Mouse (Mus musculus) MEL (cell line): ENCODE data around the gene Stra8. TPM values are rescaled to one million over a fixed set of nuclear protein-coding genes. Genes with fewer than 3 reads are reported as not detected.

Experiments
- DNase-seq: peaks from one replicate; pipeline ENCODE4 v3.0.0; 2011; ENCODE audit warnings: low read depth, low spot score
- H3K27ac ChIP-seq: 2 replicates; pipeline ENCODE4 v1.5.1; 2012; ENCODE audit warnings: low read depth, mild to moderate bottlenecking, control low read depth, low read length, moderate library complexity; ENCODE audit not compliant: control insufficient read depth
- H3K27me3 ChIP-seq, 2 experiments: fragments of 150-350 bp in 1 of 2; sonication (generic) in 1 of 2; 2 replicates each; pipeline ENCODE4 v1.6.1; 2012; ENCODE audit warnings: low read length in 2 of 2, mild to moderate bottlenecking in 2 of 2, improper control_type of control experiment in 1 of 2, moderate library complexity in 1 of 2; ENCODE audit not compliant: insufficient read depth in 2 of 2, control insufficient read depth in 1 of 2
- H3K36me3 ChIP-seq, 2 experiments: 2 replicates each; pipeline ENCODE4 v1.6.1; 2012 to 2014; ENCODE audit warnings: low read length in 2 of 2, improper control_type of control experiment in 1 of 2, inconsistent platforms in 1 of 2, mild to moderate bottlenecking in 1 of 2; ENCODE audit not compliant: insufficient read depth in 2 of 2, control insufficient read depth in 1 of 2
- H3K4me1 ChIP-seq, 2 experiments: fragments of 150-350 bp in 1 of 2; sonication (generic) in 1 of 2; 2 replicates each; pipeline ENCODE4 v1.6.1; 2012; ENCODE audit warnings: low read length in 2 of 2, improper control_type of control experiment in 1 of 2, mild to moderate bottlenecking in 1 of 2; ENCODE audit not compliant: insufficient read depth in 2 of 2, control insufficient read depth in 1 of 2
- H3K4me3 ChIP-seq, 2 experiments: fragments of 150-350 bp in 1 of 2; sonication (generic) in 1 of 2; 2 replicates each; pipeline ENCODE4 v1.5.1; 2012; ENCODE audit warnings: low read depth in 2 of 2, low read length in 2 of 2, mild to moderate bottlenecking in 2 of 2, moderate library complexity in 2 of 2, control low read depth in 1 of 2, improper control_type of control experiment in 1 of 2; ENCODE audit not compliant: control insufficient read depth in 1 of 2, insufficient read depth in 1 of 2
- H3K79me2 ChIP-seq: 2 replicates; pipeline ENCODE4 v1.6.1; 2012; ENCODE audit warnings: mild to moderate bottlenecking, low read length, moderate library complexity; ENCODE audit not compliant: control insufficient read depth, poor library complexity, insufficient read depth
- H3K9ac ChIP-seq: 2 replicates; pipeline ENCODE4 v1.6.1; 2012; ENCODE audit warnings: low read depth, mild to moderate bottlenecking, control low read depth, low read length, moderate library complexity; ENCODE audit not compliant: control insufficient read depth, poor library complexity, severe bottlenecking
- H3K9me3 ChIP-seq: fragments of 150-350 bp; sonication (generic); replicated peaks from 2 replicates; pipeline ENCODE4 v1.6.1; 2012; ENCODE audit warnings: mild to moderate bottlenecking, low read length, improper control_type of control experiment, moderate library complexity; ENCODE audit not compliant: insufficient read depth
- BHLHE40 ChIP-seq: IDR thresholded peaks from 2 replicates; pipeline ENCODE4 v1.6.1; 2012; ENCODE audit warnings: low read depth, mild to moderate bottlenecking, inconsistent platforms, low read length, improper control_type of control experiment, borderline replicate concordance
- CHD1 ChIP-seq: IDR thresholded peaks from 2 replicates; pipeline ENCODE4 v1.6.1; 2012; ENCODE audit warnings: low read depth, mild to moderate bottlenecking, inconsistent platforms, low read length, improper control_type of control experiment
- CHD2 ChIP-seq: IDR thresholded peaks from 2 replicates; pipeline ENCODE4 v1.6.1; 2011; ENCODE audit warnings: low read length, improper control_type of control experiment
- CTCF ChIP-seq, 3 experiments: IDR thresholded peaks in 2 of 3; conservative IDR thresholded peaks in 1 of 3; 2 replicates each; pipeline ENCODE4 v1.5.1; 2011 to 2012; ENCODE audit warnings: low read length in 3 of 3, low read depth in 2 of 3, mild to moderate bottlenecking in 2 of 3, improper control_type of control experiment in 1 of 3, inconsistent platforms in 1 of 3, mixed read lengths in 1 of 3, moderate library complexity in 1 of 3; ENCODE audit not compliant: control insufficient read depth in 1 of 3, insufficient read depth in 1 of 3, poor library complexity in 1 of 3, severe bottlenecking in 1 of 3
- E2F4 ChIP-seq: IDR thresholded peaks from 2 replicates; pipeline ENCODE4 v1.6.1; 2011; ENCODE audit warnings: low read depth, low read length, improper control_type of control experiment, borderline replicate concordance
- ELF1 ChIP-seq: IDR thresholded peaks from 2 replicates; pipeline ENCODE4 v1.6.1; 2014; ENCODE audit warnings: low read depth, mild to moderate bottlenecking, inconsistent platforms, low read length, improper control_type of control experiment, moderate library complexity
- EP300 ChIP-seq, 2 experiments: IDR thresholded peaks; 2 replicates each; pipeline ENCODE4 v1.6.1; 2011; ENCODE audit warnings: improper control_type of control experiment in 2 of 2, low read length in 2 of 2, low read depth in 1 of 2, mild to moderate bottlenecking in 1 of 2
- GABPA ChIP-seq: IDR thresholded peaks from 2 replicates; pipeline ENCODE4 v1.6.1; 2012; ENCODE audit warnings: low read depth, mild to moderate bottlenecking, inconsistent platforms, low read length, improper control_type of control experiment, moderate library complexity
- GATA1 ChIP-seq: IDR thresholded peaks from 2 replicates; pipeline ENCODE4 v1.6.1; 2011; ENCODE audit warnings: low read depth, low read length, improper control_type of control experiment
- HCFC1 ChIP-seq: IDR thresholded peaks from 2 replicates; pipeline ENCODE4 v1.6.1; 2012; ENCODE audit warnings: low read depth, mild to moderate bottlenecking, inconsistent platforms, low read length, improper control_type of control experiment, moderate library complexity
- JUND ChIP-seq: IDR thresholded peaks from 2 replicates; pipeline ENCODE4 v1.6.1; 2011; ENCODE audit warnings: low read depth, mild to moderate bottlenecking, improper control_type of control experiment, low read length
- MAFK ChIP-seq: IDR thresholded peaks from 2 replicates; pipeline ENCODE4 v1.6.1; 2011; ENCODE audit warnings: low read depth, mild to moderate bottlenecking, low read length, improper control_type of control experiment, borderline replicate concordance
- MAX ChIP-seq: IDR thresholded peaks from 2 replicates; pipeline ENCODE4 v1.6.1; 2011; ENCODE audit warnings: low read length, improper control_type of control experiment
- MAZ ChIP-seq: IDR thresholded peaks from 2 replicates; pipeline ENCODE4 v1.6.1; 2012; ENCODE audit warnings: low read depth, mild to moderate bottlenecking, inconsistent platforms, low read length, improper control_type of control experiment
- MEF2A ChIP-seq: IDR thresholded peaks from 2 replicates; pipeline ENCODE4 v1.6.1; 2014; ENCODE audit warnings: low read depth, mild to moderate bottlenecking, inconsistent platforms, low read length, improper control_type of control experiment; ENCODE audit not compliant: poor library complexity, insufficient replicate concordance, severe bottlenecking; ENCODE audit errors: extremely low read depth
- MXI1 ChIP-seq: IDR thresholded peaks from 2 replicates; pipeline ENCODE4 v1.6.1; 2011; ENCODE audit warnings: mild to moderate bottlenecking, low read depth, low read length, improper control_type of control experiment
- MYB ChIP-seq: IDR thresholded peaks from 2 replicates; pipeline ENCODE4 v1.6.1; 2011; ENCODE audit warnings: mild to moderate bottlenecking, low read depth, low read length, improper control_type of control experiment
- MYC ChIP-seq: IDR thresholded peaks from 2 replicates; pipeline ENCODE4 v1.6.1; 2011; ENCODE audit warnings: low read depth, mild to moderate bottlenecking, low read length, improper control_type of control experiment, moderate library complexity
- NELFE ChIP-seq: IDR thresholded peaks from 2 replicates; pipeline ENCODE4 v1.6.1; 2011; ENCODE audit warnings: low read depth, low read length, improper control_type of control experiment
- POLR2A ChIP-seq, 2 experiments: IDR thresholded peaks; 2 replicates each; pipeline ENCODE4 v1.6.1; 2011 to 2012; ENCODE audit warnings: low read length in 2 of 2, mild to moderate bottlenecking in 2 of 2, control low read depth in 1 of 2, improper control_type of control experiment in 1 of 2, low read depth in 1 of 2, moderate library complexity in 1 of 2; ENCODE audit not compliant: control insufficient read depth in 1 of 2, insufficient read depth in 1 of 2, poor library complexity in 1 of 2
- POLR2AphosphoS2 ChIP-seq: IDR thresholded peaks from 2 replicates; pipeline ENCODE4 v1.6.1; 2011; ENCODE audit warnings: low read length, improper control_type of control experiment
- POLR2AphosphoS5 ChIP-seq: IDR thresholded peaks from 2 replicates; pipeline ENCODE4 v1.6.1; 2012; ENCODE audit warnings: low read depth, borderline replicate concordance, mild to moderate bottlenecking, inconsistent platforms, low read length, moderate library complexity, mixed read lengths
- RAD21 ChIP-seq: IDR thresholded peaks from 2 replicates; pipeline ENCODE4 v1.6.1; 2011; ENCODE audit warnings: mild to moderate bottlenecking, low read depth, low read length, improper control_type of control experiment
- RCOR1 ChIP-seq: IDR thresholded peaks from 2 replicates; pipeline ENCODE4 v1.6.1; 2012; ENCODE audit warnings: low read depth, mild to moderate bottlenecking, inconsistent platforms, low read length, improper control_type of control experiment
- SIN3A ChIP-seq: IDR thresholded peaks from 2 replicates; pipeline ENCODE4 v1.6.1; 2012; ENCODE audit warnings: low read length, improper control_type of control experiment, inconsistent platforms
- SMC3 ChIP-seq: IDR thresholded peaks from 2 replicates; pipeline ENCODE4 v1.6.1; 2011; ENCODE audit warnings: low read depth, low read length, improper control_type of control experiment
- TAL1 ChIP-seq: IDR thresholded peaks from 2 replicates; pipeline ENCODE4 v1.6.1; 2012; ENCODE audit warnings: mild to moderate bottlenecking, inconsistent platforms, low read length, moderate library complexity, mixed read lengths
- TBP ChIP-seq: IDR thresholded peaks from 2 replicates; pipeline ENCODE4 v1.8.0; 2011; ENCODE audit warnings: low read depth, low read length, improper control_type of control experiment
- TCF12 ChIP-seq: IDR thresholded peaks from 2 replicates; pipeline ENCODE4 v1.6.1; 2014; ENCODE audit warnings: low read depth, mild to moderate bottlenecking, inconsistent platforms, low read length, improper control_type of control experiment, moderate library complexity
- UBTF ChIP-seq: IDR thresholded peaks from 2 replicates; pipeline ENCODE4 v1.6.1; 2012; ENCODE audit warnings: low read depth, mild to moderate bottlenecking, inconsistent platforms, low read length, improper control_type of control experiment, moderate library complexity, borderline replicate concordance; ENCODE audit not compliant: insufficient read depth
- USF1 ChIP-seq: IDR thresholded peaks from 2 replicates; pipeline ENCODE4 v1.6.1; 2014; ENCODE audit warnings: low read depth, mild to moderate bottlenecking, inconsistent platforms, low read length, improper control_type of control experiment, moderate library complexity
- USF2 ChIP-seq, 2 experiments: IDR thresholded peaks; 2 replicates each; pipeline ENCODE4 v1.6.1; 2011 to 2012; ENCODE audit warnings: improper control_type of control experiment in 2 of 2, low read length in 2 of 2, borderline replicate concordance in 1 of 2, inconsistent platforms in 1 of 2, low read depth in 1 of 2, mild to moderate bottlenecking in 1 of 2; ENCODE audit not compliant: insufficient read depth in 1 of 2
- ZC3H11A ChIP-seq: IDR thresholded peaks from 2 replicates; pipeline ENCODE4 v1.6.1; 2012; ENCODE audit warnings: low read depth, mild to moderate bottlenecking, inconsistent platforms, low read length, improper control_type of control experiment
- ZKSCAN1 ChIP-seq: IDR thresholded peaks from 2 replicates; pipeline ENCODE4 v1.6.1; 2012; ENCODE audit warnings: low read depth, mild to moderate bottlenecking, inconsistent platforms, low read length, improper control_type of control experiment, moderate library complexity
- ZMIZ1 ChIP-seq: IDR thresholded peaks from 2 replicates; pipeline ENCODE4 v1.6.1; 2012; ENCODE audit warnings: low read depth, mild to moderate bottlenecking, inconsistent platforms, low read length, improper control_type of control experiment, moderate library complexity
- polyA plus RNA-seq, 2 experiments: library from polyadenylated mRNA; stranded (reverse) in 1 of 2; unstranded in 1 of 2; fragments of >175 nt in 1 of 2; fragments of >200 nt in 1 of 2; gene quantifications; 2 replicates each; pipeline versions ENCODE4 v1.2.1 to v1.2.4; 2012; ENCODE audit warnings: low replicate concordance in 2 of 2, low read depth in 1 of 2; ENCODE audit not compliant: insufficient read length in 2 of 2, insufficient read depth in 1 of 2, missing spikeins in 1 of 2
- total RNA-seq: library from RNA; depleted of rRNA; stranded (reverse); fragments of 300-350 nt; gene quantifications from 2 replicates; pipeline ENCODE4 v1.2.3, GENCODE M21; 2012

Stra8 gene
- total and polyA plus RNA-seq, 3 experiments, result not detected

DNA sequence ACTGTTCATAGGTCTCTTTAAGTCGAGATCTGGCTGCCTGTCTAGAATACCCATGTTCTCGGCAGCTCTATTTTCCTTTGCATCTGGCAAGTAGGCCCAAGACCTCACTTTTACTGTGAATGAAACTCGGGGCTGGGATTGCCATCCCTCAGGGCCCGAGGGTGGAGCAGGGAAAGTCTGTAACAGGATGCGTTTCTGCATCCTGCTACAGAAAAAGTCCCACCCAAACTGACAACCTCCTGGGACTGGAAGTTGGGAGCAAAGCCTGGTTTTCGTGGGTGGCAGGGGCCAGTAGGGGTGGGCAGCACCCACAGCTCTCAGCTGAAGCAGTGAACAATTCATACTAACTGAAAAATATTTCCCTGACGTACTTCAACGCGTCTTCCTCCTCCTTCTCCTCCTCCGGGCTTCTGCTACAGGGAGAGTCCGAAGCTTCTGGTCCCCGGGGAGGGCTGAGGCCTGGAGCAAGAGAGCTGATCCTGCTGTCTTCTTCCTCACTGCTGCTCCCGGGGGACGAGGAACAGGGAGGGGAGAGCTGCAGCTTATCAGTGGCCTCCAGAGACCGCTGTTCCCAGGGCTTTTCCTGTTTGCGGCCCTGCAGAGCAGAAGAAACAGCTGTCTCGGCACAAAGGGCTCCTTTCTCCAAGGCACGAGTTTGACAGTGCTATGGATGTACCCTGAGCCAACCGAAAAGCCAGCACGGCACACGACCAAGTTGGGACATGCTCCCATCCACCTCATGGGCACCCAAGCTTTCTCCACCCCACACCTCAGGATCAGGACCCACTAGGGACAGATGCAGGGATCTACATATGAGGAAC, 45.7 kb upstream of the Stra8 start:
- peaks cover 12 to 55% of the 10 kb centered on the region in 2 experiments for H3K4me1 ChIP-seq
- DNase-seq, result peak; percentile 88
- peak overlapping the region; percentile 98 for H3K27ac ChIP-seq
- H3K36me3 ChIP-seq, result peaks cover 0 to 31% of the 10 kb centered on the region in 2 experiments; a peak in 2 of 4 replicates
- H3K9me3 ChIP-seq, result no peaks in the 10 kb centered on the region
- no peaks in the 10 kb centered on the region for H3K27me3 ChIP-seq
- peak overlapping the region; percentile 40 to 80 for H3K4me3 ChIP-seq
- H3K79me2 ChIP-seq, result peaks cover 13% of the 10 kb centered on the region
- H3K9ac ChIP-seq, result peak overlapping the region; percentile 92
- TF ChIP-seq GATA1, result peak; percentile 87
- peak; percentile 66; the same call in 1 of the 2 replicates for TF ChIP-seq ELF1
- TF ChIP-seq POLR2A (IDR thresholded peaks at IDR 0.05; ENCODE audit: control insufficient read depth in 1 of 2, insufficient read depth in 1 of 2, low read depth in 1 of 2, low read length in 2 of 2, poor library complexity in 1 of 2), result peak in 1 of 2 experiments; percentile 14; a peak in 1 of 4 replicates
- peak; percentile 57; the same call in 1 of the 2 replicates for TF ChIP-seq MAX
- peak; percentile 15; the same call in 1 of the 2 replicates for TF ChIP-seq ZMIZ1
- TF ChIP-seq USF1, result no peak
- TF ChIP-seq ZC3H11A, result no peak; the same call in 1 of the 2 replicates
- TF ChIP-seq SIN3A, result peak; percentile 82; the same call in 1 of the 2 replicates
- TF ChIP-seq TCF12, result peak; percentile 93
- TF ChIP-seq TAL1, result peak; percentile 99
- TF ChIP-seq EP300 (IDR thresholded peaks at IDR 0.05; ENCODE audit: low read depth in 1 of 2, low read length in 2 of 2), result peak; percentile 84 to 92
- TF ChIP-seq MEF2A, result no peak
- TF ChIP-seq HCFC1, result peak; percentile 45
- 0 out of 2 replicates have a peak, but pooled peaks have one; percentile 29 for TF ChIP-seq MYB
- no peak for TF ChIP-seq POLR2AphosphoS5
- TF ChIP-seq CHD1, result peak; percentile 83; the same call in 1 of the 2 replicates
- TF ChIP-seq POLR2AphosphoS2, result no peak
- 0 out of 2 replicates have a peak, but pooled peaks have one; percentile 28 for TF ChIP-seq UBTF
- no peak for TF ChIP-seq JUND
- TF ChIP-seq MAZ, result peak; percentile 69; the same call in 1 of the 2 replicates
- no peak for TF ChIP-seq RAD21
- TF ChIP-seq TBP, result 0 out of 2 replicates have a peak, but pooled peaks have one; percentile 27
- 0 out of 2 replicates have a peak, but pooled peaks have one; percentile 74 for TF ChIP-seq MYC
- no peak for TF ChIP-seq MAFK
- no peak for TF ChIP-seq CHD2
- peak; percentile 79 for TF ChIP-seq MXI1
- no peak for TF ChIP-seq GABPA
- TF ChIP-seq USF2 (IDR thresholded peaks at IDR 0.05; ENCODE audit: borderline replicate concordance in 1 of 2, insufficient read depth in 1 of 2, low read depth in 1 of 2, low read length in 2 of 2), result no peak
- TF ChIP-seq RCOR1, result peak; percentile 74
- no peak for TF ChIP-seq CTCF (IDR thresholded peaks at IDR 0.05 in 2 of 3, conservative IDR thresholded peaks at IDR 0.05 in 1 of 3; ENCODE audit: control insufficient read depth in 1 of 3, insufficient read depth in 1 of 3, low read depth in 2 of 3, low read length in 3 of 3, poor library complexity in 1 of 3, severe bottlenecking in 1 of 3)
- peak; percentile 78; the same call in 1 of the 2 replicates for TF ChIP-seq BHLHE40
- TF ChIP-seq SMC3, result no peak
- no peak for TF ChIP-seq NELFE
- TF ChIP-seq ZKSCAN1, result no peak
- TF ChIP-seq E2F4, result 0 out of 2 replicates have a peak, but pooled peaks have one; percentile 20
